Mouse (Mus musculus) hindbrain, postnatal 0 days (tissue): Measurements from ENCODE around the gene Urad. TPM values are rescaled to one million over a fixed set of nuclear protein-coding genes. Genes with fewer than 3 reads are reported as not detected.
A peak's percentile ranks its signal among the peaks of the same experiment; 100 is the strongest.

ENCODE experiments used
- ATAC-seq: fragments of 200-750 bp; cut with Nextera tagmentation; 2 replicates; pipeline ENCODE4 v1.8.0; 2017; ENCODE audit warnings: mild to moderate bottlenecking, moderate TSS enrichment, moderate library complexity
- DNase-seq: peaks from one replicate; pipeline ENCODE4 v3.0.0-alpha.2; 2015; ENCODE audit warnings: low spot score
- H3K27ac ChIP-seq: fragments of 300-500 bp; sonication (generic); 2 replicates; pipeline ENCODE4 v1.5.1; 2014; ENCODE audit warnings: mild to moderate bottlenecking
- H3K27me3 ChIP-seq: fragments of 300-500 bp; sonication (generic); 2 replicates; pipeline ENCODE4 v1.6.1; 2014; ENCODE audit warnings: low read length, mixed read lengths; ENCODE audit not compliant: insufficient read depth
- H3K36me3 ChIP-seq: fragments of 300-500 bp; sonication (generic); 2 replicates; pipeline ENCODE4 v1.6.1; 2014; ENCODE audit warnings: low read length, mixed read lengths; ENCODE audit not compliant: insufficient read depth
- H3K4me1 ChIP-seq: fragments of 300-500 bp; sonication (generic); 2 replicates; pipeline ENCODE4 v1.6.1; 2014; ENCODE audit warnings: antibody characterized with exemption, low read length, mixed read lengths; ENCODE audit not compliant: insufficient read depth
- H3K4me2 ChIP-seq: fragments of 300-500 bp; sonication (generic); 2 replicates; pipeline ENCODE4 v1.6.1; 2014; ENCODE audit warnings: low read depth, mild to moderate bottlenecking, low read length, moderate library complexity, mixed read lengths
- H3K4me3 ChIP-seq: fragments of 300-500 bp; sonication (generic); 2 replicates; pipeline ENCODE4 v1.5.1; 2014; ENCODE audit warnings: low read length
- H3K9ac ChIP-seq: fragments of 300-500 bp; sonication (generic); replicated peaks from 2 replicates; pipeline ENCODE4 v1.6.1; 2014; ENCODE audit warnings: mild to moderate bottlenecking, low read length, moderate library complexity, mixed read lengths
- H3K9me3 ChIP-seq: fragments of 300-500 bp; sonication (generic); 2 replicates; pipeline ENCODE4 v1.6.1; 2016; ENCODE audit warnings: low read length, mixed read lengths
- CTCF ChIP-seq: IDR thresholded peaks from 2 replicates; pipeline ENCODE4 v1.5.1; 2016; ENCODE audit warnings: antibody characterized with exemption, control low read depth, low read depth
- WGBS: fragments of 180-500 bp; shearing (Covaris S2); extraction: QIAGEN DNeasy Blood & Tissue Kit; methylation state at CpG from one replicate; pipeline ENCODE4 v1.1.7; 2014; 5-methylcytosine and 5-hydroxymethylcytosine counted together
- polyA plus RNA-seq: library from polyadenylated mRNA; unstranded; fragments of >200 nt; fragmentation: Nextera tagmentation; extraction: Ambion mirVana; gene quantifications from 2 replicates; pipeline ENCODE4 v1.2.1, GENCODE M21; 2015
- total RNA-seq: library from RNA; depleted of rRNA; stranded (reverse); fragments of >200 nt; gene quantifications from 2 replicates; pipeline ENCODE4 v1.2.3, GENCODE M21; 2014

The Urad gene
- total and polyA plus RNA-seq, 2 experiments from 2014 or later, result not detected

DNA sequence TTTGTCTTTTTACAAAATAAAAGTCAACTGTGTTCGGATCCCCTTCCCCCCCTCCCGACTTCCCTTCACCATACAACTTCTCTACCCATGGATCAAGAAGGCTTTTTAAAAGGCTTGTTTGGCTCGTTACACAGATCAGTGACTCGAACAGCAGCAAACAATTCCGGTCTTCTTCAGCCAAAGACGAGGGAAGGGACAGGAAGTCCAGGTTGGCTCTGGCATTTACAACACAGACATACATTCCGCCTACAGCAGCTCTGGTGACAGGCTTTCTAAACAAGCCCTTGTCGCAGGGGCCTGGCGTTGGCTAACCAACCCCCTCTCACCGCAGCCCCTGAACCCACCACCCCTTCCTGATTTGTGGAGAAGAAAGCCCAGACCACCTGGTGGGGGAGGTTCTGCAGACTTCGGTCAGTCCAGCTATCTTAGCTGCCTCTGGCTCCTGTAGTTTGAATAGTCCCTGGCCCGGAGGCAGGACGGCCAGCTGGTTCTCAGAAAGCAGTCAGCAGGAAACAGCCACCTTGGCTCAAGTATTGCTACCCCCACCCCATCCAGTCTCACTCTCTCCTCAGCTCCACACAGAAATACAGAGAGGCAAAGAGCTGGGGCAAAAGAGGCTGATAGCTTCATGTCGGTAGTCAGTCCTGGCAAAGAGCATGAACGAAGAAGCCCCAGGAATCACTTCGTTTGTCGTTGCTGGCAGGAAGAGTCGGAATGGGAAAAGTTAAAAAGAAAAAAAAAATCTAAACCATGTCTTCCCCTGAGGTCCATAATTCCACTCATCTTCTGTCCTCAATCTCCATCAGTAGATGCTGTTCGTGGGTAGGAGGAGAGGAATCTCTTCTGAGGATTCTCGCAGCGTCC lies 21.1 kb downstream of the Urad start:
- TF ChIP-seq CTCF, result no peak

DNA sequence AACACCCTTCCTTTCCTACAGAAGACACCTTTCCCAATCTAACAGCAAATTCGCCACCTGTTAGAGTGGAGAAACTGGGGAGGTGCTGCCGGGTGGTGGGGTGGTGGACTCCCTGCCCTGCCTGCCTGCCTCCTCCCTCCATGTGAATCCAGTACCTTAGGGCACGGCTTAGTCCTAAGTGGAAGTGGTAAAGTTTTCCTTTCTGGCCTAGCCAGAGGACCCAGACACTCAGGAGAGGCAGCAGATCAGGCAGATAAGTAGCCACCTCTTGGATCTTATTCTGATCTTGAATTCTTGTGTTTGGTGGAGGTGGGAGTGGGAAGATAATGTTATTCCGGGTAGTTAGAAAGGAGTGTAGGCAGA lies 22.3 kb downstream of the Urad start:
- H3K9ac ChIP-seq, result no peak overlapping the region
- no peak overlapping the region for H3K27ac ChIP-seq
- no peak for DNase-seq
- no peak for ATAC-seq
- H3K4me2 ChIP-seq, result peak overlapping the region; percentile 28; the same call in 1 of the 2 replicates
- no peak for TF ChIP-seq CTCF
- peaks cover 90% of the 10 kb centered on the region for H3K27me3 ChIP-seq
- peak overlapping the region; percentile 4; the same call in 1 of the 2 replicates for H3K4me3 ChIP-seq
- no peaks in the 10 kb centered on the region for H3K9me3 ChIP-seq
- no peaks in the 10 kb centered on the region for H3K36me3 ChIP-seq
- no peaks in the 10 kb centered on the region for H3K4me1 ChIP-seq
- WGBS, result 2% methylated on average over 4 of the region's 4 CpGs

More for the DNA sequence above, 21.1 kb downstream of the Urad start:
- H3K4me2 ChIP-seq, result no peak overlapping the region
- no peak overlapping the region for H3K4me3 ChIP-seq
- 3% methylated on average over 21 of the region's 21 CpGs for WGBS
- H3K36me3 ChIP-seq, result no peaks in the 10 kb centered on the region
- H3K9ac ChIP-seq, result no peak overlapping the region
- peaks cover 94% of the 10 kb centered on the region for H3K27me3 ChIP-seq
- H3K4me1 ChIP-seq, result no peaks in the 10 kb centered on the region
- no peak overlapping the region for H3K27ac ChIP-seq
- ATAC-seq (no peak), DNase-seq (no peak)
- H3K9me3 ChIP-seq, result no peaks in the 10 kb centered on the region

DNA sequence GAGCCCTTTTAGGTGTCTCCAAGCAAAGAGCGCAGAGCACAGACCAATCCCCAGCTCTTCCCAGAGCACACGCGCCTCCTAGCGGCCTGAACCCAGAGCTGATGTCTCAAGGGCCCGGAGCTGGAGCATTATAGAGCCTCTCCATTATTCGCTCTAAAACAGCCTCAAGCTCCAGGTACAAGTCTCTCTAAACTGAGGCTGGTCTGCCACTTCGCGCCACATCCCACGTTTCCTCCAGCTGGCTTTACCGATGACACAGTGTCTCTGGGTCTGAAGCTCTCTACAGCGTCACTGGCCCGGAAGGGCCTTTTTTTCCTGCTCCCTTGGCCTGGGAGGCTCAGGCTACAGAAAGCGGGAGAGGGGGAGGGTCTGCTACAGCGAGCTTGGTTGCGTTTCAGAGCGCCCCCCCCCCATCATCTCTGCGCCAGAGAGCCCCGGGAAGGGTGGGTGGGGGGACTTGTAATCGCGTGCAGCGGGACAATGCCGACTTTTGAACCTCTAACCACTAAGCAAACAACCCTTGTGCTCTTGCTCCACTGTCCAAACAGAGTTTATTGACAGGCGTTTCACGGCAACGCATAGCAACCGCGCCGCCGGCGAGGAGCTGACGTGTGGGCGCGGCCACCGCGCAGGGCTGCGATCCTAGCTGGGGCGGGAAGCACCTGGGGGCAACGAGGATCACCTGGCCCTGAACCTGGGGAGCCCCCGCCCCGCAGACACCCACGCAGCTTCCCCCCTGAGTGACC lies 22.8 kb downstream of the Urad start:
- ATAC-seq, result 0 out of 2 replicates have a peak, but pooled peaks have one; percentile 49
- no peaks in the 10 kb centered on the region for H3K4me1 ChIP-seq
- no peak overlapping the region for H3K9ac ChIP-seq
- no peaks in the 10 kb centered on the region for H3K36me3 ChIP-seq
- TF ChIP-seq CTCF, result peak; percentile 63
- WGBS, result under 1% methylated on average over 40 of the region's 41 CpGs
- H3K4me3 ChIP-seq, result peak overlapping the region; percentile 4; the same call in 1 of the 2 replicates
- peak; percentile 69 for DNase-seq
- no peaks in the 10 kb centered on the region for H3K9me3 ChIP-seq
- H3K27ac ChIP-seq, result no peak overlapping the region
- H3K4me2 ChIP-seq, result peak overlapping the region; percentile 28
- H3K27me3 ChIP-seq, result peaks cover 90% of the 10 kb centered on the region

DNA sequence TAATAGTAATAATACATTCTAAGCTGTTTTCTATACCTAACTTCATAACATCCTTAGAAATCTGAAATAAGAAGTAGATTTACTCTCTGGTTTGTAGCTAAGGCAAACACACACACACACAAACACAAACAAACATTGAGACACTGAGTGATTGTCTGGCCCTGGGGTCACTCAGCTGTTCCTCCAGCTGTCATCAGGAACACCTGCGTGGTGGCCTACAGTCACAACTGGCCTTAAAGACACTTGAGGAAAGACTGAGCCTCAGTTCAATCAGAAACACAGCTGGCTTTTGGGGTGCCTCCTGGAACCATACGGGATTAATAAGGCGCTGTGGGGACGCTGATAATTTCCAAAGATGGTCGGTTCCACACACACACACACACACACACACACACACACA lies 25.0 kb downstream of the Urad start:
- H3K27me3 ChIP-seq, result peaks cover 90% of the 10 kb centered on the region
- DNase-seq, result no peak
- H3K27ac ChIP-seq, result no peak overlapping the region
- H3K9ac ChIP-seq, result no peak overlapping the region
- no peak overlapping the region for H3K4me2 ChIP-seq
- no peaks in the 10 kb centered on the region for H3K4me1 ChIP-seq
- ATAC-seq, result no peak
- 62% methylated on average over 5 of the region's 5 CpGs for WGBS
- no peaks in the 10 kb centered on the region for H3K9me3 ChIP-seq
- TF ChIP-seq CTCF, result no peak
- H3K36me3 ChIP-seq, result no peaks in the 10 kb centered on the region
- H3K4me3 ChIP-seq, result no peak overlapping the region

DNA sequence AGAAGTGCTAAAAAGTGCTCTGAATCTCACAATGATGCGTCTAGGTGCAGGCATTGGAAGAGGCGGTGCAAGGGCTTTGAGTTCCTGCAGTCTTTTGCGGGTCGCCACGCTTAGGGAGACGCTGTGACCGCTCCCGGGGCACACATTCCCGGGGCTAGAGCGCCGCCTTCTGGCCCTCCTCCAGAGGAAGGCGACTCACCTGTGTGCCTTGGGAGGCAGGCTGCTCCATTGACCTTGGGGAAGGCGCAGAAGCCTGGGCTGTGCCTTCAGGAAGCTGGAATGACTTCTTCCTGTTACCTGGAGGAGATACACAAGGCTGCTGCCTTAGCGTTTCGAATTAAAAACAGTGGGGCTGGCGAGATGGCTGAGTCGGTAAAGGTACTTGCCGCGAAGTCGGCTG lies 28.1 kb downstream of the Urad start:
- no peak overlapping the region for H3K4me2 ChIP-seq
- no peaks in the 10 kb centered on the region for H3K36me3 ChIP-seq
- DNase-seq, result peak; percentile 38
- H3K9ac ChIP-seq, result no peak overlapping the region
- ATAC-seq, result no peak
- no peaks in the 10 kb centered on the region for H3K9me3 ChIP-seq
- 13% methylated on average over 20 of the region's 20 CpGs for WGBS
- H3K27me3 ChIP-seq, result peaks cover 64% of the 10 kb centered on the region
- H3K4me3 ChIP-seq, result no peak overlapping the region
- peak; percentile 59 for TF ChIP-seq CTCF
- H3K27ac ChIP-seq, result no peak overlapping the region
- no peaks in the 10 kb centered on the region for H3K4me1 ChIP-seq

DNA sequence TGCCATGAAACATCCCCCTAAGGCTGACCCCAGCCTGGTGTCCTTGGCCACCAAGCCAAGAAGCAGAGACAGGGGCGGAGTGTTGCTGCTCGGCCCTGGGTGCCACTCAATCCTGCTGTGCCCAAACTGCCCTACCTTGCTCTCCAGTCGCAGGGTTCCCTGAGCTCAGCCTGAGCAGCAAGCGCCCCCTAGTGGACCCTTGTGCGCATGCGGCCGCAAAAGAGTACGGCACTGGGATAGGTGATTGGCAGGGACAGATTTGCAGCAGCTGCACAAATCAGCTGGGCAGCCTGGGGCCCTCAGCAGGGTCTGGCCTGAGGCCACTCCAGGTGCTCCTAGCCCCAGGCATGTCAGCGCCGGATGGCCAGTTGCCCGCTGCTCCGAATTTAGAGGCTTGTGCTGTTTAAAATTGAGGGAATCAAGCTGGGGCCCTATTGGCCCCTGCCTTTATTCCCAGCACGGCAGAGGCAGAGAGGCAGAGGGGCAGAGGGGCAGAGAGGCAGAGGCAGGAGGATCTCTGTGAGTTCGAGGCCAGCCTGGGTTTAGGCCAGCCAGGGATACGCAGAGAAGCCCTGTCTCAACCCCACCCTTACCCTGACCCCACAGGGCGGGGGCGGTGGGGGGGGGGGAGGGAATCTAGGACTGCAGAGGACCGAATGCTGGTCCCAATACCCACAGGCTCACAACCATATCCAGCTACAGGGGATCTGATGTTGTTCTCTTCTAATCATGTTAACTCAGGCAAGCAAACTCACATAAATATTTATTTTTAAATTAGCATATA lies 28.9 kb downstream of the Urad start:
- H3K9me3 ChIP-seq, result no peaks in the 10 kb centered on the region
- no peak overlapping the region for H3K4me2 ChIP-seq
- TF ChIP-seq CTCF, result peak; percentile 96
- DNase-seq, result peak; percentile 90
- no peak overlapping the region for H3K4me3 ChIP-seq
- peak; percentile 80; the same call in 1 of the 2 replicates for ATAC-seq
- no peak overlapping the region for H3K9ac ChIP-seq
- H3K4me1 ChIP-seq, result no peaks in the 10 kb centered on the region
- no peak overlapping the region for H3K27ac ChIP-seq
- peaks cover 57% of the 10 kb centered on the region for H3K27me3 ChIP-seq
- H3K36me3 ChIP-seq, result no peaks in the 10 kb centered on the region
- WGBS, result 19% methylated on average over 18 of the region's 18 CpGs
